Mouse (Mus musculus): ENCODE measurements around the gene Adprhl1.

- TF ChIP-seq GATA1 (IDR thresholded peaks at IDR 0.05; ENCODE audit: borderline replicate concordance, low read length) = no peak
- TF ChIP-seq FLI1 (IDR thresholded peaks at IDR 0.05; ENCODE audit: low read length) = no peak
Observed at GRCm38 (mm10) chr8:13301036-13301435, 47.1 kb upstream of the Adprhl1 start.

Measured in megakaryocyte, embryonic 14.5 days (primary cell).